Comparison of ENCODE assay signal across 20 mouse cellular contexts in genomic region chr10:60818708-60819107, GRCm38 (mm10). TPM values are rescaled to one million over a fixed set of nuclear protein-coding genes. Genes with fewer than 3 reads are reported as not detected.
DNase-seq lines count a peak whose midpoint lies in the region; ATAC-seq and TF ChIP-seq lines count a peak whose summit lies in the region.
"Had no signal": no experiment of that assay in that cellular context is flagged by ENCODE, and none has a peak within 500 bp of the region (broad histone marks: within the 10 kb centered on the region; RNA-seq: fewer than 3 reads in every experiment).

No protein-coding gene starts in this region.

- no peaks in the 10 kb centered on the region for H3K36me3 ChIP-seq in heart, embryonic 11.5 days (ENCODE audit: control insufficient read depth, insufficient read depth, low read length)
- H3K36me3 ChIP-seq in heart, postnatal 0 days (replicated peaks; ENCODE audit: control insufficient read depth, insufficient read depth, low read length): no peaks in the 10 kb centered on the region
- H3K36me3 ChIP-seq in forebrain, postnatal 0 days (ENCODE audit: insufficient read depth): no peaks in the 10 kb centered on the region

- no peak for TF ChIP-seq EP300 in heart, postnatal 0 days (IDR thresholded peaks at IDR 0.05; ENCODE audit: low read depth)

- H3K27me3 ChIP-seq in heart, embryonic 11.5 days (ENCODE audit: control insufficient read depth, insufficient read depth, low read length): no peaks in the 10 kb centered on the region
- no peaks in the 10 kb centered on the region for H3K27me3 ChIP-seq in heart, postnatal 0 days (ENCODE audit: control insufficient read depth, insufficient read depth, low read length)
- no peaks in the 10 kb centered on the region for H3K27me3 ChIP-seq in forebrain, postnatal 0 days (ENCODE audit: insufficient read depth, low read length)

- peaks cover 96% of the 10 kb centered on the region for H3K4me1 ChIP-seq in heart, embryonic 11.5 days (ENCODE audit: control insufficient read depth, insufficient read depth, low read length)
- peaks cover 87% of the 10 kb centered on the region for H3K4me1 ChIP-seq in heart, postnatal 0 days (ENCODE audit: control insufficient read depth, insufficient read depth)
- peaks cover 44% of the 10 kb centered on the region for H3K4me1 ChIP-seq in embryonic fibroblast, embryonic 13.5 days (ENCODE audit: control insufficient read depth, insufficient read depth, low read length)
- H3K4me1 ChIP-seq in forebrain, postnatal 0 days (ENCODE audit: insufficient read depth): peaks cover 7% of the 10 kb centered on the region; the same call in 1 of the 2 replicates

- peak; percentile 64 for DNase-seq in cerebellum, adult 11-12 months
- DNase-seq in cerebellum, postnatal 36 days: no peak
- DNase-seq in heart, adult 11 months: no peak
- DNase-seq in heart, postnatal 0 days (ENCODE audit: low spot score): no peak
- DNase-seq in heart, adult 18-20 months: no peak
- DNase-seq in forebrain, postnatal 0 days: no peak
- DNase-seq: adrenal gland, postnatal 10 days; gastrocnemius, postnatal 25 days; heart, postnatal 36 days; kidney, adult 9 months; layer of hippocampus, postnatal 36 days; thymus, postnatal 14 days had no signal

- H3K4me3 ChIP-seq in heart, embryonic 11.5 days (ENCODE audit: low read depth, low read length): no peak overlapping the region
- no peak overlapping the region for H3K4me3 ChIP-seq in heart, postnatal 0 days (ENCODE audit: low read depth, low read length)
- H3K4me3 ChIP-seq in embryonic fibroblast, embryonic 13.5 days (ENCODE audit: insufficient read depth, low read length): no peak overlapping the region
- no peak overlapping the region for H3K4me3 ChIP-seq in forebrain, postnatal 0 days (ENCODE audit: low read depth, low read length)

- no peak overlapping the region for H3K9ac ChIP-seq in heart, embryonic 11.5 days (ENCODE audit: low read depth, low read length)
- no peak overlapping the region for H3K9ac ChIP-seq in heart, postnatal 0 days (replicated peaks; ENCODE audit: low read depth, low read length)
- H3K9ac ChIP-seq in forebrain, postnatal 0 days: no peak overlapping the region
- H3K9ac ChIP-seq: hindbrain, embryonic 14.5 days; liver, postnatal 0 days had no signal

- no peak for TF ChIP-seq CTCF in heart, postnatal 0 days (IDR thresholded peaks at IDR 0.05; ENCODE audit: low read depth)
- no peak for TF ChIP-seq CTCF in embryonic fibroblast, embryonic 13.5 days (IDR thresholded peaks at IDR 0.05; ENCODE audit: borderline replicate concordance, insufficient read depth, low read length)
- no peak for TF ChIP-seq CTCF in forebrain, postnatal 0 days (IDR thresholded peaks at IDR 0.05; ENCODE audit: low read depth)

- H3K27ac ChIP-seq in heart, embryonic 11.5 days (ENCODE audit: low read depth, low read length): peak overlapping the region; percentile 100
- H3K27ac ChIP-seq in heart, postnatal 0 days (ENCODE audit: low read depth): peak overlapping the region; percentile 65
- H3K27ac ChIP-seq in embryonic fibroblast, embryonic 13.5 days (ENCODE audit: insufficient read depth, low read length): peak overlapping the region; percentile 97
- no peak overlapping the region for H3K27ac ChIP-seq in forebrain, postnatal 0 days (ENCODE audit: low read depth, low read length)
- H3K27ac ChIP-seq: hindbrain, embryonic 14.5 days had no signal

- peak overlapping the region; percentile 2; the same call in 1 of the 2 replicates for H3K4me2 ChIP-seq in heart, embryonic 11.5 days
- H3K4me2 ChIP-seq in heart, postnatal 0 days (ENCODE audit: low read depth, low read length): no peak overlapping the region
- H3K4me2 ChIP-seq in forebrain, postnatal 0 days (ENCODE audit: low read depth): no peak overlapping the region
- H3K4me2 ChIP-seq: hindbrain, embryonic 14.5 days; midbrain, embryonic 11.5 days had no signal

- no peak for ATAC-seq in heart, embryonic 11.5 days (replicated peaks; ENCODE audit: insufficient number of reproducible peaks, low FRiP score, low TSS enrichment)
- no peak for ATAC-seq in heart, postnatal 0 days (ENCODE audit: insufficient read depth, low read depth)
- ATAC-seq in forebrain, postnatal 0 days: no peak
- ATAC-seq: inflammation-experienced regulatory T-cells, adult 6 months had no signal

- H3K9me3 ChIP-seq in heart, embryonic 11.5 days (replicated peaks; ENCODE audit: control insufficient read depth, low read length): no peaks in the 10 kb centered on the region
- no peaks in the 10 kb centered on the region for H3K9me3 ChIP-seq in heart, postnatal 0 days (replicated peaks; ENCODE audit: control insufficient read depth, low read length)
- no peaks in the 10 kb centered on the region for H3K9me3 ChIP-seq in forebrain, postnatal 0 days (ENCODE audit: low read length)

- TF ChIP-seq POLR2A in embryonic fibroblast, embryonic 13.5 days (IDR thresholded peaks at IDR 0.05; ENCODE audit: low read depth, low read length): no peak

- WGBS in heart, embryonic 11.5 days (ENCODE audit: insufficient replicate concordance): 74% methylated on average over 7 of the region's 7 CpGs
- WGBS in heart, postnatal 0 days: 80% methylated on average over 7 of the region's 7 CpGs
- WGBS in forebrain, postnatal 0 days: 92% methylated on average over 7 of the region's 7 CpGs

RNA-seq across cellular contexts. Expression of gene Unc5b, which starts 12.7 kb away (rescaled TPM):
- polyA plus RNA-seq in heart, embryonic 11.5 days (2014; fragmentation: Nextera tagmentation; extraction: Ambion mirVana): 15.0 and 15.6 TPM in 2 replicates
- total RNA-seq in heart, postnatal 0 days (2014; rRNA removed; ENCODE audit: low replicate concordance): 50.5 and 63.2 TPM in 2 replicates
- 4.9 and 5.0 TPM in 2 replicates for polyA plus RNA-seq in heart, postnatal 0 days (2015; fragmentation: Nextera tagmentation; extraction: Ambion mirVana)
- 10 to 100 TPM in 1 of 2 experiments, 1 to 10 TPM in 1; 8.2 to 10.4 TPM for total RNA-seq in heart, adult 18-20 months (2021)
- 101 and 119 TPM in 2 replicates for polyA plus RNA-seq in embryonic fibroblast, embryonic 13.5 days (2011; ENCODE audit: insufficient read length, low read depth, missing spikeins)
- total RNA-seq in forebrain, postnatal 0 days (2014; rRNA removed): 8.5 and 15.9 TPM in 2 replicates
- polyA plus RNA-seq in forebrain, postnatal 0 days (2015; fragmentation: Nextera tagmentation; extraction: Ambion mirVana): 1.1 and 1.6 TPM in 2 replicates
- total RNA-seq: megakaryocyte progenitor cell, adult 5-6 weeks; neutrophil, adult 5-6 weeks had no signal
